ENCODE assay signal across 11 mouse cellular contexts in genomic region chr3:68821926-68822341, GRCm38 (mm10). TPM values are rescaled to one million over a fixed set of nuclear protein-coding genes. Genes with fewer than 3 reads are reported as not detected.
DNase-seq lines count a peak whose midpoint lies in the region; ATAC-seq lines count a peak whose summit lies in the region.
"Had no signal": no experiment of that assay in that cellular context is flagged by ENCODE, and none has a peak within 500 bp of the region (broad histone marks: within the 10 kb centered on the region; RNA-seq: fewer than 3 reads in every experiment).

No protein-coding gene starts in this region.

- no peak overlapping the region for H3K9ac ChIP-seq in forebrain, embryonic 11.5 days (ENCODE audit: low read length)
- no peak overlapping the region for H3K9ac ChIP-seq in intestine, embryonic 16.5 days (ENCODE audit: low read depth, low read length)

- peak; percentile 71; the same call in 1 of the 2 replicates for ATAC-seq in forebrain, embryonic 11.5 days (replicated peaks; ENCODE audit: low FRiP score)
- no peak for ATAC-seq in monocyte, adult 5-6 weeks (replicated peaks; ENCODE audit: insufficient number of reproducible peaks, low FRiP score, low TSS enrichment, poor library complexity, severe bottlenecking)
- ATAC-seq in intestine, embryonic 16.5 days, result no peak; the same call in 1 of the 2 replicates

- no peaks in the 10 kb centered on the region for H3K4me1 ChIP-seq in forebrain, embryonic 11.5 days (replicated peaks; ENCODE audit: control insufficient read depth, insufficient read depth, low read length)
- 0 out of 2 replicates have a peak, but pooled peaks cover 5% of the 10 kb centered on the region for H3K4me1 ChIP-seq in forebrain, embryonic 10.5 days
- peaks cover 10% of the 10 kb centered on the region; the same call in 1 of the 2 replicates for H3K4me1 ChIP-seq in hindbrain, embryonic 10.5 days (replicated peaks)
- peaks cover 8% of the 10 kb centered on the region; the same call in 1 of the 2 replicates for H3K4me1 ChIP-seq in intestine, embryonic 16.5 days (ENCODE audit: control insufficient read depth, insufficient read depth, low read length)

- no peaks in the 10 kb centered on the region for H3K9me3 ChIP-seq in forebrain, embryonic 11.5 days (ENCODE audit: control insufficient read depth, low read length)
- H3K9me3 ChIP-seq in forebrain, embryonic 10.5 days, result no peaks in the 10 kb centered on the region
- H3K9me3 ChIP-seq in hindbrain, embryonic 10.5 days, result no peaks in the 10 kb centered on the region
- H3K9me3 ChIP-seq in intestine, embryonic 16.5 days (ENCODE audit: control insufficient read depth, low read length), result no peaks in the 10 kb centered on the region
- H3K9me3 ChIP-seq: megakaryocyte, embryonic 14.5 days had no signal

- H3K27ac ChIP-seq in forebrain, embryonic 11.5 days (ENCODE audit: low read depth, low read length), result no peak overlapping the region
- no peak overlapping the region for H3K27ac ChIP-seq in forebrain, embryonic 10.5 days
- no peak overlapping the region for H3K27ac ChIP-seq in hindbrain, embryonic 10.5 days
- H3K27ac ChIP-seq in intestine, embryonic 16.5 days (ENCODE audit: low read length), result no peak overlapping the region

- no peak overlapping the region for H3K4me3 ChIP-seq in forebrain, embryonic 11.5 days (ENCODE audit: low read depth, low read length)
- no peak overlapping the region for H3K4me3 ChIP-seq in forebrain, embryonic 10.5 days
- no peak overlapping the region for H3K4me3 ChIP-seq in hindbrain, embryonic 10.5 days
- H3K4me3 ChIP-seq in intestine, embryonic 16.5 days (ENCODE audit: low read length), result no peak overlapping the region
- H3K4me3 ChIP-seq: megakaryocyte, embryonic 14.5 days had no signal

- H3K27me3 ChIP-seq in forebrain, embryonic 11.5 days (ENCODE audit: control insufficient read depth, insufficient read depth, low read length), result no peaks in the 10 kb centered on the region
- H3K27me3 ChIP-seq in forebrain, embryonic 10.5 days (ENCODE audit: poor library complexity, severe bottlenecking), result no peaks in the 10 kb centered on the region
- H3K27me3 ChIP-seq in hindbrain, embryonic 10.5 days (ENCODE audit: insufficient read depth, poor library complexity, severe bottlenecking), result no peaks in the 10 kb centered on the region
- no peaks in the 10 kb centered on the region for H3K27me3 ChIP-seq in intestine, embryonic 16.5 days (replicated peaks; ENCODE audit: control insufficient read depth, insufficient read depth, low read length)

- H3K4me2 ChIP-seq in forebrain, embryonic 11.5 days (ENCODE audit: low read depth, low read length, severe bottlenecking), result no peak overlapping the region
- no peak overlapping the region for H3K4me2 ChIP-seq in intestine, embryonic 16.5 days (ENCODE audit: low read depth, low read length)

- 58% methylated on average over 5 of the region's 5 CpGs for WGBS in forebrain, embryonic 11.5 days
- 78% methylated on average over 5 of the region's 5 CpGs for WGBS in forebrain, embryonic 10.5 days
- WGBS in hindbrain, embryonic 10.5 days, result 44% methylated on average over 5 of the region's 5 CpGs
- 46% methylated on average over 5 of the region's 5 CpGs for WGBS in intestine, embryonic 16.5 days

- no peaks in the 10 kb centered on the region for H3K36me3 ChIP-seq in forebrain, embryonic 11.5 days (ENCODE audit: control insufficient read depth, insufficient read depth, low read length)
- H3K36me3 ChIP-seq in forebrain, embryonic 10.5 days (replicated peaks), result no peaks in the 10 kb centered on the region
- H3K36me3 ChIP-seq in hindbrain, embryonic 10.5 days, result no peaks in the 10 kb centered on the region
- no peaks in the 10 kb centered on the region for H3K36me3 ChIP-seq in intestine, embryonic 16.5 days (ENCODE audit: control insufficient read depth, insufficient read depth, low read length)

- no peak for DNase-seq in forebrain, embryonic 11.5 days (ENCODE audit: low spot score)
- no peak for DNase-seq in forebrain, embryonic 10.5 days (ENCODE audit: extremely low spot score, low spot score)
- peak; percentile 52 for DNase-seq in brain, adult 2 months (ENCODE audit: low read depth, low spot score)
- DNase-seq in hindbrain, embryonic 10.5 days (ENCODE audit: low spot score), result peak; percentile 19
- peak; percentile 71 for DNase-seq in kidney, postnatal 10 days
- no peak for DNase-seq in spleen, postnatal 4 days (ENCODE audit: low spot score in 2 of 2)
- DNase-seq: right cerebral cortex, postnatal 25 days had no signal

RNA-seq across cellular contexts. Expression of gene 1110032F04Rik, which starts 47.5 kb away (rescaled TPM):
- 1.3 and 1.9 TPM in 2 replicates for polyA plus RNA-seq in forebrain, embryonic 11.5 days (2014; fragmentation: Nextera tagmentation; extraction: Ambion mirVana)
- polyA plus RNA-seq in forebrain, embryonic 10.5 days (2016; fragmentation: Nextera tagmentation; extraction: Ambion mirVana), result 1.1 and 1.3 TPM in 2 replicates
- 1.4 TPM in 2 replicates for polyA plus RNA-seq in hindbrain, embryonic 10.5 days (2016; fragmentation: Nextera tagmentation; extraction: Ambion mirVana)
- total RNA-seq in monocyte, adult 5-6 weeks (2017), result 0.43 TPM in 1 of 3 replicates, not detected in the others
- 0.43 and 0.66 TPM in 2 replicates for polyA plus RNA-seq in intestine, embryonic 16.5 days (2015; fragmentation: Nextera tagmentation; extraction: Ambion mirVana)
- polyA plus RNA-seq: C2C12 had no signal

Comparison
In these comparisons a context has a peak if more than half of its experiments do, and no peak if none do; other contexts are left out.
1. DNase-seq: peak in brain, adult 2 months (single experiment), hindbrain, embryonic 10.5 days (single experiment) and kidney, postnatal 10 days (single experiment); none in forebrain, embryonic 11.5 days (single experiment), forebrain, embryonic 10.5 days (single experiment) and spleen, postnatal 4 days (0 of 2).